Mouse (Mus musculus) c-Kit-positive CD71-negative TER-119-negative erythroid progenitor cells, embryonic 14.5 days (primary cell): ENCODE data around the gene Btbd2.
"Not testable (repeated sequence)": the region's sequence is repeated elsewhere in the genome, so short reads cannot be mapped to it uniquely, and the experiment has no call there.

Experiments used
- DNase-seq: peaks from one replicate; pipeline ENCODE4 v3.0.0-alpha.2; 2013; ENCODE audit warnings: low read depth

Gene Btbd2

DNA sequence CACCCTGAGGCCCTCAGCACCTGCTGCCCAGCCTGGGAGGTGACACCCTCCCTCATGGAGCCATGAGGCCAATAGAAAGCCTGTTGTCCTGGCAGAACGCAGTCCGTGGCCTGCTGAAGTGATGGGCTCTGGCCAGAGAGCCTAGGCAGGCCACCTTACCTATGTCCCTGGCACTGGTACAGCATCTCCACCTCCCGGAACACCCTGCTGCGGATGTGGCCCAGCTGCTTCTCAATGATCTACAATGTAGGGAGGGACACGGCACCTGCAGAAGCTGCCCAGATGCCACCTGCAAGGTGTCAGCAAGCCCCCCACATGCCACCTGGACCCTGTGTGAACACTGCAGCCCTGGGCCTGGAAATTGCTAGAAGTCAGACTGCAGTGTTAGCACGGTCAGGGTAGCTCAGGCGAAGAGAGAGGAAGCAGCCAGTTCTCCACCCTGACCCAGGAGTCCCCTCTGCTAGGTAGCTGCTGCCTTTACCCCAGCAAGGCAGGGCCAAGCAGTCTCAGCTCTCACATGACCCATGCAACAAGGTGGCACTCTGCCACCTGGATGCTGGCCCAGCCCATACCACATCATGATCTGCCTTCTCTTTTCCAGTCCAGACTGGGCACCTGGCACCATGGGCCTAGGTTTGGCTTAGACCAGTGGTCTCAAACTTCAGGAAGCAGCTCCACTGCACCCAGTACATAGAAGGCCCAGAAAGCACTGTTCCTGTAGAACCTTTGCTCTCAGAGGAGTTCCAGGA lies 13.0 kb upstream of the Btbd2 start:
- no peak for DNase-seq

DNA sequence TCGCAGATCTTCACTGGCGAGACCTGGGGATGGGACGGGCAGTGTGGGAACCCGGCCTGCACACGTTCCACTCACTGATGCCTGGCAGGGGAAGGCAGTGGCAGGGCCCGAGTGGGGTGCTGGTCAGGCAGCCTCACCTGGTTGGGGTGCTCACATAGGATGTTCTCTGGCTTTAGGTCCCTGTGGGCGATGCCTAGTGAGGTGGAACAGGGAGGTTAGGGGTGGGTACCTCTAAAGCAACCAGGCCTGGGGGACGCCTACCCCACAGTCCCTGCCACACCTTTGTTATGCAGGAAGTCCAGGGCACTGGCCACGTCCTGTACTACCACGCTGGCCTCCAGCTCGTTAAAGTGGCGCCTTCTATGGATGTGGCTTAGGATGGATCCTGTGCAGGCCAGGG lies 12.1 kb upstream of the Btbd2 start:
- no peak for DNase-seq

GRCm38 (mm10) chr10:80668614-80669013 lies 11.7 kb upstream of the Btbd2 start:
- DNase-seq = no peak

GRCm38 (mm10) chr10:80666837-80667412 lies 10.1 kb upstream of the Btbd2 start:
- no peak for DNase-seq

- DNase-seq = no peak
Measured at GRCm38 (mm10) chr10:80665981-80666733, 9.3 kb upstream of the Btbd2 start.

DNA sequence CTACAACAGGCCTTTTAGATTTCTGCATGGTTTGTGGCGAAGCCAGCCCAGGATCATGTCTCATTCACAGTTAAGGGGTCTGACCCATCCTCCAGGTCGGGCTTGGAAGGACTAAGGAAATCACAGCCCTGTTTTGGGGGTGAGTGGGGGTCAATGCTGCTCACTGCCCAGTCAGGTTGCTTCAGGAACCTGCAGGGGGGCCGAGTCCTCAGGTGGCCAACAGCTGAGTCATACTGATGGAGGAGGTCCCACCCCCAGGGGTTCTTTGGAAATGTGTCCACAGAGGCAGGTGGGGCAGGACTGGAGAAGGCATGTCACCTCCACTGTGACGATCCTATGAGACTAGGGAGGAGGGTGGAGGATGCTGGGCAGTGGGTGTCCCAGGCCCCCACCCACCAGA lies 8.6 kb upstream of the Btbd2 start:
- no peak for DNase-seq

DNA sequence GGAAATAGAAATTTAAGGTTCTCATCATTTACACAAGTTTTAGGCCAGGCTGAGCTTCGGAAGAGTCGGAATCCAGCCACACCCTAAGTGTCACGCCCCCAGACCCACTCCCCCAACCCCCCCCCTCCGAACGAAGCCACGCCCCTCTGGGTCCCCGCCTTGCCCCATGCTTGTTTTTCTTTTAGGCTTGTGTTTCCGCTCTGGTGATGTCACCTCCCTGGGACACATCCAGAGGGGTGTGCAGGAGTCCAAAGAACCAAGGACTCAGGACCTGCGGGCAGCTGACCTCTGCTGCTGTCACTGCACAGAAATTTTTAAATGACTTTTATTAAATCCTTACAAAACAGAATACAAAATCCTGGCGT lies 8.1 kb upstream of the Btbd2 start:
- no peak for DNase-seq

GRCm38 (mm10) chr10:80664197-80665015 lies 7.5 kb upstream of the Btbd2 start:
- peak; percentile 43 for DNase-seq

DNA sequence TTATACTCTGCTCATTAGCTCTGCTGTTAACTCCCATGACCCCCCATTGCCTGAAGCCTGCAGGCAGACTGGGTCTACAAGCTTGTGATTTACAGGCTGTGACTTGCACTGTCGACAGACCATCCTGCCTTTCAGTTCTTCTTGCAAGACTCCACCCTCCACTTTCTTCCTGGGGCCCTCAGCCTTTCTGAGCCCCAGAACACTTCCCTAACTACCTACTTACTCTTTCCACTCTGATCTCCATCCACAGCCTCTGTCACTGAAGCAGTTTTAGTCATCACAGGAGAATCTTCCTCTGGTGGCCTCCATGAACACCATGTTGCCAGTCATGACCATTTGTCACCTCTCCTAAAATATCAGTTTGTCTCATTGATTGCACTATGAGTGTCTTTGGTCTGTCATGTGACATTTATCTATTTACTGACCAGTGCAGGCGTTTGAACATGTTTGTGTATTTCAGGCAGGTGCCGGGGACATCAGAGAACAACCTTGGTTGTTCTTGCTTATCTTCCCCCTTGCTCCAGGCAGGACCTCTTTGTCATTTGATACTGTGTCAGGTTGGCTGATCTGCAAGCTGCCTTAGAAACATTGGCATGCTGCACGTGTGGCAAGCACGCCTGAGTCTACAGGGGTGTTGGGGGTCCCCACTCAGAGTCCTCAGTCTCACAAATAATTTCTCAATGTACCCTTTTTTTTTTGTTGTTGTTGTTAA lies 6.8 kb upstream of the Btbd2 start:
- peak; percentile 43 for DNase-seq

DNA sequence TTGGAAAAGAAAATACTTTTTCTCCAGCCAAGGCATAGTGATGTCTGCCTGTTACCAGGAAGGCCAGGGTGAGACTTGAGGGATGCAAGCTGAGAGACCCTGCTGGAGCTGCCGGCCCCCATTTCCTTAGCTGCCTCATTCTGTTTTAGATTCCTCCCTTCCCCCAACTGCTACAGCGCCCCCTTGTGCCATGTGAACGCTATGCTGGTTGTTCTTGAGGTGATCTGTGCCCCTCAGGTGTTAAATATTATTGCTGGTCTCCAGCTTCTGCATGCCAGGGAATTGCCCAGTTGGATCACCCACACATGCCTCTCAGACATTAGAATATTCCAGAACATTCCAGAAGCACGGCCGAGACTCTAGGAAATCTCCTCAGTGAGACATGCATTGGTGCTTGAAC lies 4.3 kb upstream of the Btbd2 start:
- DNase-seq = peak; percentile 78

GRCm38 (mm10) chr10:80659213-80659612 lies 2.3 kb upstream of the Btbd2 start:
- DNase-seq = peak; percentile 67

DNA sequence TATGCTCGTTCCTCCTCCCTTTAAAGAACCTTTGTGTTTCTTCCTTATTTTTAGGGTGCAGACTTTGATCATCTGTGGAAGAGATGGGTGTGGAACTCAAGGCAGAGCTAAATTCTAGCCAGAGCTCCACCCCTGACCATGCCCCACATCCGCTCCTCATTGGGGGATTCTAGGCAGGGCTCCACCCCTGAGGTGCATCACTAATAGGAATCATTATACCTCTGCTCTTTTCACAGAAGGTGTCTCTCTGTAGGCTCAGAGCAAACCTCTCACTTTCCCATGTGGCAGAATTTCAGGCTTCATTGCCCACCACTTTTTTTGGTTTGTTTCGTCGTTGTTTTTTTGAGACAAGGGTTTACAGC lies 2.0 kb upstream of the Btbd2 start:
- no peak for DNase-seq

DNA sequence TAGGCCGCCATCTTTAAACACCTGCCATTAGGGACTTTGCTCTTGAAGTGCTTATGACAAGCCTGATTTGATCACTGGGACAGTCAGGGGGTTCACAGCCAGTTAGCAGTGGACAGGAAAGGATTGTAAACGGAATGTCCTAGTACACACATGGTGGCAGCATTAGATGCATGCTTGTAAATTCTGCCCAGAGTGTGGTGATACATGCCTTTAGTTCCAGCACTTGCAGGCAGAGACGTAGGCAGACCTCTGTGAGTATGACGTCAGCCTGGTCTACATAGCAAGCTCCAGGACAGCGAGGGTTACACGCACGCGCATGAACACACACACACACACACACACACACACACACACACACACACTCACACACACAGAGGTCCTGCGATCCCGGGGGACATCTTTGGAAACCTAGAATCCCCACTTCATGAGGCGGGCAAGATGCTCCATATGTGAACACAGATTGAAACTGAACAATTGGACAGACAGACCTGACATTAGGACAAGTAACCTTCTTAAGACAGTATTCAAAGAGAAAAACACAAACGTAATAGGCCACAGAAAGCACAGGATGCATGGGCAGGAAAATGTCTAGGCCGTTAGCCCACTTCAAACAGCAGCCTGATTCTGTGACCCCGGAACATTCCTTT lies 1.4 kb upstream of the Btbd2 start:
- no peak for DNase-seq

GRCm38 (mm10) chr10:80656130-80656862 lies 575 bp downstream of the Btbd2 start:
- DNase-seq = peak; percentile 93

- no peak for DNase-seq
Measured at GRCm38 (mm10) chr10:80655406-80656129, 1.3 kb downstream of the Btbd2 start.

- no peak for DNase-seq
Measured at GRCm38 (mm10) chr10:80654866-80655265, 2.0 kb downstream of the Btbd2 start.

GRCm38 (mm10) chr10:80653156-80653720 lies 3.6 kb downstream of the Btbd2 start:
- no peak for DNase-seq

GRCm38 (mm10) chr10:80650392-80650791 lies 6.5 kb downstream of the Btbd2 start:
- no peak for DNase-seq

GRCm38 (mm10) chr10:80649910-80650309 lies 7.0 kb downstream of the Btbd2 start:
- DNase-seq = not testable (repeated sequence)

GRCm38 (mm10) chr10:80646936-80647335 lies 9.9 kb downstream of the Btbd2 start:
- no peak for DNase-seq
